Mouse (Mus musculus) cerebellum, postnatal 14 days (tissue): Measurements from ENCODE around the gene Nfe2l2.
A peak's percentile ranks its signal among the peaks of the same experiment; 100 is the strongest.

Experiments used
- DNase-seq, 2 experiments: peaks; one replicate each; pipeline ENCODE4 v3.0.0; 2021; ENCODE audit warnings: mixed read lengths in 2 of 2

The Nfe2l2 gene

DNA sequence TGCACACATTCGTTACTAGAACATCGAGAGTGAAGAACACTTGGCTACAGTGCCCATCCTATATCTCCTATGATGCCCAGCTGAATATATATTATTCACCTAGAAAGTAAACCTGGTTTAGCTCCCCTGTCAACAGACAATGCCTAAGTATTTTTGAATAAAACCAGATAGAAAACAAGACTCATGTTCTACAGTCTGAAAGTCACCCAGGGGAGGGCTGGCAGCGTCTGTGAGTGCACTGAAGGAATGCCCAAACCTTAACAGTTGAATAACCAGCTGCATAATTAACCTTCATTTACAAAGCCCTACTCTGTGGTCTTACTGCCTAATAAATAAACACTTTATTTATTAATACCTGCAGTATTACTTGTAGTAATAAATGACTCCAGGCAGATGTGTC lies 19.9 kb downstream of the Nfe2l2 start:
- no peak for DNase-seq

- DNase-seq, result no peak
These were observed 21.3 kb downstream of the Nfe2l2 start for GRCm38 (mm10) chr2:75682978-75683709.

DNA sequence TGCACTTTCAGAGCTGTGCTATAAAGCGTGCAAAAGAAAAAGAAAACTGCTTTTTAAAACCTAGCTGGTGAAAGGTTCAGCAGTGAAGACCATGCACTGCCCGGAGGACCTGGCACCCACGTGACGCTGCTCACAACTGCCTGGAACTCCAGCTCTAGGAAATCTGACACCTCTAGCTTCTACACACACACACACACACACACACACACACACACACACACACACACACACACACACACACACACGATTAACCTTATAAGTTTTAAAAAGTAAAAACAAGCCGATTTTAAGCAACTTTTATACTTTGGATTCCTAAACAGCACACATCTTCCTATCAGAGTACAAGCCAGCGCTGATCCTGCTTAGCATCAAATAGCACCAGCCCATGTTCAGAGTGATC lies 23.0 kb downstream of the Nfe2l2 start:
- DNase-seq, result no peak

- DNase-seq, result no peak
These were observed 24.5 kb downstream of the Nfe2l2 start for GRCm38 (mm10) chr2:75679947-75680346.

GRCm38 (mm10) chr2:75676567-75676966 lies 27.9 kb downstream of the Nfe2l2 start:
- DNase-seq, result no peak

GRCm38 (mm10) chr2:75672561-75672960 lies 31.9 kb downstream of the Nfe2l2 start:
- DNase-seq, result no peak

DNA sequence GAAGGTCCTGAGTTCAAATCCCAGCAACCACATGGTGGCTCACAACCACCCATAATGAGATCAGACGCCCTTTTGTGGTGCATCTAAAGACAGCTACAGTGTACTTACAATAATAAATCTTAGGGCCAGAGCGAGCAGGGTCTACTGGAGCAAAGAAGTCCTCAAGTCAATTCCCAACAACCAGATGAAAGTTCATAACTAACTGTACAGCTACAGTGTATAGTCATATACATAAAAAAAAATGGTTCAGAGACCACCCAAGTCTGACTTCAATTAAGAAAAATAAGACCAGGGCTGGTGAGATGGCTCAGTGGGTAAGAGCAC lies 33.1 kb downstream of the Nfe2l2 start:
- no peak for DNase-seq

DNA sequence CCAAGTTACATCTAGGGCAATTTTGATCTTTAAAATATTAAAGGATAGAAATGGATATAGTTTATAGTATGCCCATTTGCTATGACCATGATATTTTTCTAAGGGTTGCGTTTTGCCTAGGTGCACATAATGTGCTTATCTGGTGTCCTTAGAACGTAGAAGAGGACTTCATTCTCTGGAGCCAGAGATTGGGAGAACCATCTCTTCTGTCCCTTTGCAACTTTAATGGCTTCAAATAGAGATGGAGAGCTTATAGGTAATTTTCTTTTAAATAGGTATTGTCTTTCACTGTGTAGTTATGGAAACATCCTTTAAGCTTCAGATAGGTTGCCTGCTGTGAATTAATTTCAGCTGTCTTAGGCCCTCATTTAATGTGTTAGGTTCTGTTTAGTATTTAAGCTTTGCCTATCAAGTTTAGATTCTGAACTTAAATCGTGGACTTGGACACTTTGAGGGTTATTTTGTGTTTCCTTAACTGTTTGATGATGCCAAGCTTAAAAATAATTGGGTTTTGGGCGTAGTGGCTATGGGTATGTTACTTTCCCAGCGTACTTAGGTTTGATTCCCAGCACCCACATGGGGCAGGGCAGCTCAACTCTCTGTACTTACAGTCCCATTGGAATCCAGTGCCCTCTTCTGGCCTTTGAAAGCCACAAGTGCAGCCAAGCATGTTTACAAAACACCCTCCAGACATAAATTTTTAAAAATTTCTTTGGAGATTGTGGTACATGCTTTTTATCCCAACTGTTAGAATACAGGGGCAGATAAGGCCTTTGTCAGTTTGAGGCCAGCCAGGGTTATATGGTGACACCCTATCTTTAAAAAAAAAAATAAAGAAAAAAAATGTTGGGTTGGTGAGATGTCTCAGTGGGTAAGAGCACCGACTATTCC lies 33.8 kb downstream of the Nfe2l2 start:
- DNase-seq, result no peak

- DNase-seq, result peak in 1 of 2 experiments; percentile 39
These were observed 34.7 kb downstream of the Nfe2l2 start for GRCm38 (mm10) chr2:75669491-75670445.

GRCm38 (mm10) chr2:75661106-75661505 lies 43.3 kb downstream of the Nfe2l2 start:
- no peak for DNase-seq

GRCm38 (mm10) chr2:75660255-75660948 lies 44.0 kb downstream of the Nfe2l2 start:
- DNase-seq, result no peak

- DNase-seq, result peak; percentile 97 to 99
These were observed 44.8 kb downstream of the Nfe2l2 start for GRCm38 (mm10) chr2:75659629-75659960.

DNA sequence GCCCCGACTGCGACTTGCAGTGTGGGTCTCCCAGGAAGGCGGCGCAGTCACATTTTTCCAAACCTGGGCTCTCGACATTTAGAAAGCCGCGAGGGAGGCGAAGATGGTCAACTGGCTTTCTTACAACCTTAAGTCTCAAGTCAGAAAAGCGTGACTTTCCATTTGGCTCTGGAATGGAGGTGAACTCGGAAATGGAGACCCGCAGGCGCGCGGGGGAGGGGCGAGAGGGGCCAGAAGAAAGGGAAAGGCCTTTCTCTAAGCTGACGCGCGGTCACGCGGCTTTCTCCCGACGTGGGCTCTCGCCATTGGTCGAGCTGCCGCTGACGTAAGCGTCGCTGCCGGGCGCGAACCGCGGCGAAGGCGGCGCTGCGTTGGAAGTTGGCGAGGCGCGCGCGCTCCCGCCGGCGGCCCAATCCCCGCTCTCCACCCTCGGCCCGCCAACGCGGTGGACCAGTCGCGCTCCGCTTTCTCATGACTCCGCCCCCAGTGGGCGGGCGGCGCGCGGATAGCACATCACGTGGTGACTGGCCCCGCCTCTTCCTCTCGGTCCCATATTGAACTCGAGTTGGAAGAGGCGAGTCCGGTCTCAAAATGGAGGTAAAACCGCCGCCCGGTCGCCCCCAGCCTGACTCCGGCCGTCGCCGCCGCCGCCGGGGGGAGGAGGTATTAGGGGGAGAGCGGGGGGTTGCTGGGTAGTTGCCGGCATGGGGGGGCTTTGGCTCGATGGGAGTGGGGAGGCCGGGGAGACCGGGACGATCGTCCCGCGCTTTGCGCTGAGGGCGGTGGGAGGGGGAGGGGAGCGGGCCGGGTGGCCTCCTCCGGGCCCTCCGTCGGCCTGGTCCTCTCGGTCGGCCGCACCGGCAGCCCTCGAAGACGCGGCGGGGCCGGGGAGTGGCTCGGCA lies 45.5 kb downstream of the Nfe2l2 start, which contains the start of gene Hnrnpa3:
TSS of gene Hnrnpa3 (plus strand) at position 535 of the 902 bp plus-strand sequence.
- peak; percentile 99 for DNase-seq

DNA sequence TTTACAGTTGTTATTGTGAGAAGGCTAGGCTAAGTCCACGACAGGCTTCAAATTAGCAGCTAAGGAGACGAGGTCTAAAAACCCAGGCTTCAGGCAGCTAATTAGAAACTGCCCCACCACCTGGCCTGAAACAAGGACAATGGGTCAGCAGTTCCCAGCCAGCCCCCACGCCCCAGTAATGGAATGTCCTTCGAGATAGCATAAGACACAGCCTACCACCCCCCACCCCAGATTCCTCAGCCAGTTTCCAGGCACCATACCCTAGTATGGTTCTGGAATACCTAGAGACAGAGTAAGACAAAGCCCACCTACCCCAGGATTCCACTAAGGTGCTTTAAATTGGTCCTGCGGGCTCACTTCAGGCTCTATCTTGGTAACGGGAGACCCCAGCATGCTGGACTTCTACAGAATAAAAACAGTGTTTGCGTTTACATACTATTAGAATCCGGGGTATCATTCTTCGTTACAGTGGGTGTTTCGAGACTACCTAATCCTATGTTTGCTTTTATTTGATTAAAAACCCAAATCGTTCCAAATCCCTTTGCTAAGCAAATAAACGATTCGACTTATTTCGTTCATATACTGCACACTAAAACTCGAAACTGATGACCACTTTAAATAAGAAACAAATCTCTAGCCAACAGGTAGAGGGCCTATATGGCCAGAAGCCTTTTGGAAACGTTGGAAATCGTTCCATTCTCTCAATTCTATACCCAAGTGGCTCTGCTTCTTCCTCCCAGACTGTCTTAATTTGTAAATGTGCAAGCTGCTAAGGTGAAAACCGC lies 46.3 kb downstream of the Nfe2l2 start:
- DNase-seq, result peak; percentile 37 to 44

GRCm38 (mm10) chr2:75656924-75657323 lies 47.5 kb downstream of the Nfe2l2 start:
- DNase-seq, result no peak

- no peak for DNase-seq
These were observed 49.8 kb downstream of the Nfe2l2 start for GRCm38 (mm10) chr2:75654679-75655078.

DNA sequence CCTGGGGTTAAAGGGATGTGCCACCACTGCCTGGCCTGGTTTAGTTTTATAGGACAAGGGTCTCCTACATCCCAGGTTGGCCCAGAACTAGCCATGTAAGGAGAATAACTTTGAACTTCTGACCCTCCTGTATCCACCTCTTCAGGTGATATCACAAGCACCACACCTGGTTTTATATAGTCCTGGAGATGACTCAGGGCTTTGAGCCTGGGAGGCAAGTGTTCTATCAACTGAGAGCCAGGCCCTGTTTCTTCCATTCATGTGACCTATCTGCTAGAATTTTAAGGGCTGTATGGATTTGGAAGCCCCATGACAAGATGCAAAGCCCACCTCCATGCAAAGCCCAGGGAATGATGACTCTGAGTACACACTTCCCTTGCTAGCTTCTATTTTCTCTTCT lies 51.3 kb downstream of the Nfe2l2 start:
- DNase-seq, result no peak

DNA sequence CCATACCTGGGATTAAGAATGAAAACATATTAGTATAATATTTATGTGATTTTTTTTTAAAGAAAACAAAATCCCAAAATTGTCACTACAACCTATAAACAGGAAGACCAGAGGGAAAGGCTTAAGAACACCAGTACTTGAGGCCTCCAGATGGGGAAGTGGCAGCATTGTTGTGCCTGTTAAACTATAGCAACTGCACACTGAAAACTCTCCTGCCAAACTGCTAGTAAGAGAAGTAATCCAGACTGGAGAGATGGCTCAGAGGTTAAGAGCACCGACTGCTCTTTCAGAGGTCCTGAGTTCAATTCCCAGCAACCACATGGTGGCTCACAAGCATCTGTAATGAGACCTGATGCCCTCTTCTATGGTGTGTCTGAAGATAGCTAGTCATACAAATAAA lies 54.0 kb downstream of the Nfe2l2 start:
- DNase-seq, result no peak

DNA sequence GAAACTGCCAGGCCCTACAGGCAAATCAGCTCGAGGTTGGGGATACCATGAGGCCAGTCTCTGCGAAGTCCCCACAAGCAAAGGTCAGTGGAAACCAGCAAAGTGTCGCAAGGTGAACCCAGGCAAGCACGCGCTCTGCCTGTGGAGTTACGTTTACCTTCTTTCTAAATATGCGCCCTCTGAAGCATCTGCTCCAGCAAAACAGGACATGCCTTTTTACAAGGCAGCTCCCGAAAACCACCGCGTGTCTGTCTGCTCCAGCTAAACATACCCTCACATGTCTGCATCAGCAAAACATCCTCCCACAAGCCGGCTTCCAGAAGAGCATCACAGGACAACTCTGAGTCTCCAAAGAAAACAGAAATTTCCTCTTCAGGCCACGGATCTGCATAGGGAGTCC lies 59.2 kb downstream of the Nfe2l2 start:
- DNase-seq, result no peak

DNA sequence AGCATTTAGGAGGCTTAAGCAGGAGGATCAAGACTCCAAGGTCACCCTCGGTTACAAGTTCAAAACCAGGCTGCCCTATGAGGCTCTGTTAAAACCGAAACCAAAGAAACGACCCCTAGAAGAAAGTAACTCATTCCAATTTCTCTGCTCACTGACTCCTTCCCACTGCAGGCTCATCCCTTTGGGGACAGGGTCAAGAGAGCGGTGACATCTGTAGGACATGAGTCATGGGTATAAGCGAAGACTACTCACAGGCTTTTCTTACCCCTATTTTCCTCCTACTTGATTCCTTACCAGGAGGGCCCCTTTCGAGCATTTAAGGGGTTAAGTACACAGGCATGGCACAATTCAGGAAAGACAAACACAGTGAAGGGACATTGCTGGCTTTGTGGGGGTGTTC lies 60.5 kb downstream of the Nfe2l2 start:
- no peak for DNase-seq
